Mouse (Mus musculus) intestine, embryonic 14.5 days (tissue): ENCODE measurements around the gene Prkcg. TPM values are rescaled to one million over a fixed set of nuclear protein-coding genes. Genes with fewer than 3 reads are reported as not detected.

Source experiments
- ATAC-seq: fragments of 200-750 bp; cut with Nextera tagmentation; replicated peaks from 2 replicates; pipeline ENCODE4 v1.8.0; 2017; ENCODE audit warnings: low read depth, moderate number of reproducible peaks, moderate TSS enrichment, moderate library complexity; ENCODE audit not compliant: low FRiP score, low TSS enrichment
- DNase-seq: peaks from one replicate; pipeline ENCODE4 v3.0.0-alpha.2; 2018; ENCODE audit warnings: low spot score
- H3K27ac ChIP-seq: fragments of 300-500 bp; sonication (generic); 2 replicates; pipeline ENCODE4 v1.5.1; 2014; ENCODE audit warnings: low read depth, mild to moderate bottlenecking, control low read depth
- H3K27me3 ChIP-seq: fragments of 300-500 bp; sonication (generic); replicated peaks from 2 replicates; pipeline ENCODE4 v1.6.1; 2014; ENCODE audit warnings: low read length, control low read depth; ENCODE audit not compliant: control insufficient read depth, insufficient read depth
- H3K36me3 ChIP-seq: fragments of 300-500 bp; sonication (generic); 2 replicates; pipeline ENCODE4 v1.6.1; 2014; ENCODE audit warnings: low read length, control low read depth; ENCODE audit not compliant: control insufficient read depth, insufficient read depth
- H3K4me1 ChIP-seq: fragments of 300-500 bp; sonication (generic); replicated peaks from 2 replicates; pipeline ENCODE4 v1.6.1; 2014; ENCODE audit warnings: low read length, control low read depth, mixed read lengths; ENCODE audit not compliant: control insufficient read depth, insufficient read depth
- H3K4me2 ChIP-seq: fragments of 300-500 bp; sonication (generic); 2 replicates; pipeline ENCODE4 v1.6.1; 2014; ENCODE audit warnings: low read length
- H3K4me3 ChIP-seq: fragments of 300-500 bp; sonication (generic); 2 replicates; pipeline ENCODE4 v1.5.1; 2014; ENCODE audit warnings: low read depth, low read length, control low read depth, mixed read lengths
- H3K9ac ChIP-seq: fragments of 300-500 bp; sonication (generic); 2 replicates; pipeline ENCODE4 v1.6.1; 2014; ENCODE audit warnings: mild to moderate bottlenecking, low read length
- H3K9me3 ChIP-seq: fragments of 300-500 bp; sonication (generic); 2 replicates; pipeline ENCODE4 v1.6.1; 2016; ENCODE audit warnings: low read length, control low read depth; ENCODE audit not compliant: control insufficient read depth
- WGBS: fragments of 180-500 bp; shearing (Covaris S2); extraction: QIAGEN DNeasy Blood & Tissue Kit; methylation state at CpG from one replicate; pipeline ENCODE4 v1.1.7; 2014; 5-methylcytosine and 5-hydroxymethylcytosine counted together
- polyA plus RNA-seq: library from polyadenylated mRNA; unstranded; fragments of >200 nt; fragmentation: Nextera tagmentation; extraction: Ambion mirVana; gene quantifications from 2 replicates; pipeline ENCODE4 v1.2.1, GENCODE M21; 2014

Prkcg gene
- polyA plus RNA-seq, 1 experiment from 2014 or later, result 0.70 TPM

- Histone ChIP-seq H3K4me1 (peaks cover 18% of the 10 kb centered on the region), H3K27ac (no peak overlapping the region), H3K4me3 (peak overlapping the region; percentile 33), H3K36me3 (peaks cover 25% of the 10 kb centered on the region), H3K4me2 (peak overlapping the region; percentile 59), H3K9me3 (no peaks in the 10 kb centered on the region), H3K27me3 (peaks cover 43% of the 10 kb centered on the region), H3K9ac (no peak overlapping the region)
- DNase-seq (peak; percentile 65), ATAC-seq (peak; percentile 18; the same call in 1 of the 2 replicates)
- 5% methylated on average over 16 of the region's 16 CpGs for WGBS
Observed at GRCm38 (mm10) chr7:3302556-3303275, 13.7 kb downstream of the Prkcg start.

- H3K4me2 ChIP-seq, result peak overlapping the region; percentile 59
- H3K9ac ChIP-seq, result no peak overlapping the region
- no peaks in the 10 kb centered on the region for H3K9me3 ChIP-seq
- ATAC-seq (peak; percentile 57), DNase-seq (peak; percentile 77)
- H3K36me3 ChIP-seq, result peaks cover 19% of the 10 kb centered on the region
- peaks cover 18% of the 10 kb centered on the region for H3K4me1 ChIP-seq
- peaks cover 43% of the 10 kb centered on the region for H3K27me3 ChIP-seq
- H3K4me3 ChIP-seq, result peak overlapping the region; percentile 33
- H3K27ac ChIP-seq, result no peak overlapping the region
- WGBS, result under 1% methylated on average over 26 of the region's 29 CpGs
Observed at GRCm38 (mm10) chr7:3303276-3303781, 14.3 kb downstream of the Prkcg start.

GRCm38 (mm10) chr7:3303789-3304188 is 14.8 kb downstream of the Prkcg start:
- Histone ChIP-seq H3K4me1 (peaks cover 18% of the 10 kb centered on the region), H3K27ac (no peak overlapping the region), H3K9me3 (no peaks in the 10 kb centered on the region), H3K4me3 (peak overlapping the region; percentile 33), H3K36me3 (peaks cover 14% of the 10 kb centered on the region), H3K27me3 (peaks cover 43% of the 10 kb centered on the region), H3K9ac (no peak overlapping the region), H3K4me2 (peak overlapping the region; percentile 59)
- ATAC-seq, result no peak; the same call in 1 of the 2 replicates
- WGBS, result 5% methylated on average over 12 of the region's 12 CpGs
- DNase-seq, result peak; percentile 54

DNA sequence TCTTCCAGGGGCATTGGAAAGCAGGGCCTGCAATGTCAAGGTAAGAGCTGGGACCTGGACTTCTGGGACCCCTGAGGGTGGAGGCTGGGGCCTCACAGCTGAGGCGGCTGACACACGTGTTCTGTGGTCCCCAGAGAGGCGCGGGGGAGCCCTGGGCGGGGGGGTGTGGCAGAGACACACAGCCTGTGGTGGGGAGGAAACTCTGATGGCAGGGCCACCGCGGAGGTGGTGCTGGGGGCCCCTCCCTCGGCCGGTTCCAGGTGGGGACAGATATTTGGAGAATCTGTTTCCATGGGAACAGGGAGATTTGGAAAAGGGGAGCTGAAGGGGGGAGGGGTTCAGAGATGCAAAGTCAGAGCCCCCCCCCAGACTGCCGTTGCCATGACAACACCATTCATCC is 15.3 kb downstream of the Prkcg start:
- no peak overlapping the region for H3K9ac ChIP-seq
- ATAC-seq (no peak), DNase-seq (no peak)
- H3K9me3 ChIP-seq, result no peaks in the 10 kb centered on the region
- H3K4me3 ChIP-seq, result no peak overlapping the region
- peaks cover 18% of the 10 kb centered on the region for H3K4me1 ChIP-seq
- no peak overlapping the region for H3K4me2 ChIP-seq
- H3K36me3 ChIP-seq, result peaks cover 9% of the 10 kb centered on the region; the same call in 1 of the 2 replicates
- no peak overlapping the region for H3K27ac ChIP-seq
- peaks cover 43% of the 10 kb centered on the region for H3K27me3 ChIP-seq
- WGBS, result 5% methylated on average over 10 of the region's 10 CpGs

- H3K36me3 ChIP-seq, result no peaks in the 10 kb centered on the region
- no peak overlapping the region for H3K4me3 ChIP-seq
- no peak overlapping the region for H3K4me2 ChIP-seq
- ATAC-seq (no peak), DNase-seq (no peak)
- peaks cover 5% of the 10 kb centered on the region for H3K9me3 ChIP-seq
- H3K4me1 ChIP-seq, result peaks cover 16% of the 10 kb centered on the region
- 61% methylated on average over 3 of the region's 3 CpGs for WGBS
- peaks cover 38% of the 10 kb centered on the region for H3K27me3 ChIP-seq
- H3K27ac ChIP-seq, result no peak overlapping the region
- H3K9ac ChIP-seq, result no peak overlapping the region
Observed at GRCm38 (mm10) chr7:3306400-3306799, 17.4 kb downstream of the Prkcg start.

GRCm38 (mm10) chr7:3308646-3309045 is 19.7 kb downstream of the Prkcg start:
- no peak for ATAC-seq
- no peak overlapping the region for H3K4me2 ChIP-seq
- peaks cover 24% of the 10 kb centered on the region for H3K27me3 ChIP-seq
- H3K9ac ChIP-seq, result no peak overlapping the region
- H3K36me3 ChIP-seq, result no peaks in the 10 kb centered on the region
- peaks cover 5% of the 10 kb centered on the region for H3K9me3 ChIP-seq
- WGBS, result 39% methylated on average over 4 of the region's 4 CpGs
- H3K27ac ChIP-seq, result no peak overlapping the region
- no peak for DNase-seq
- H3K4me3 ChIP-seq, result no peak overlapping the region
- no peaks in the 10 kb centered on the region for H3K4me1 ChIP-seq

GRCm38 (mm10) chr7:3310233-3310632 is 21.3 kb downstream of the Prkcg start:
- WGBS, result 97% methylated on average over 7 of the region's 7 CpGs
- H3K4me1 ChIP-seq, result no peaks in the 10 kb centered on the region

DNA sequence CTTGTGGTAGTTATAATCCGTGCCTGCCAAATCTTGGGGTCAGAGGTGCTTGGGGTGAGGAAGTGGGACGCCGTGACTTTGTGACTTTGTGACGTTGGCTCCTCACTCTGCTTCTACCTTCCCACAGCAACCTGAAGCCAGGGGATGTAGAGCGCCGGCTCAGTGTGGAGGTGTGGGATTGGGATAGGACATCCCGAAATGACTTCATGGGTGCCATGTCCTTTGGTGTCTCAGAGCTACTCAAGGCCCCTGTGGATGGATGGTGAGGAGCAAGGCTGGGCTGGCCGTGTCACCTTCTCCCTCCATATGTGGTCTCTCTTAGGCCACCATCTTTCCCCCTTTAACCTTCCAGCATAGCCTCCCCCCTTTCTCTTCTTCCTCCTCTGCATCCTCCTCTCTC is 24.6 kb downstream of the Prkcg start:
- no peaks in the 10 kb centered on the region for H3K36me3 ChIP-seq
- DNase-seq (no peak), ATAC-seq (no peak)
- H3K9me3 ChIP-seq, result peaks cover 5% of the 10 kb centered on the region
- no peak overlapping the region for H3K4me2 ChIP-seq
- H3K9ac ChIP-seq, result no peak overlapping the region
- no peaks in the 10 kb centered on the region for H3K4me1 ChIP-seq
- H3K4me3 ChIP-seq, result no peak overlapping the region
- no peak overlapping the region for H3K27ac ChIP-seq
- H3K27me3 ChIP-seq, result no peaks in the 10 kb centered on the region
- 66% methylated on average over 8 of the region's 8 CpGs for WGBS

More at GRCm38 (mm10) chr7:3310233-3310632, 21.3 kb downstream of the Prkcg start:
- Histone ChIP-seq H3K9me3 (peaks cover 5% of the 10 kb centered on the region), H3K4me2 (no peak overlapping the region), H3K9ac (no peak overlapping the region), H3K27ac (no peak overlapping the region), H3K4me3 (no peak overlapping the region), H3K36me3 (no peaks in the 10 kb centered on the region), H3K27me3 (peaks cover 8% of the 10 kb centered on the region)
- ATAC-seq, result no peak
- DNase-seq, result no peak

- Histone ChIP-seq H3K4me3 (no peak overlapping the region), H3K4me1 (no peaks in the 10 kb centered on the region), H3K4me2 (no peak overlapping the region), H3K27ac (no peak overlapping the region), H3K9ac (no peak overlapping the region), H3K9me3 (peaks cover 5% of the 10 kb centered on the region), H3K27me3 (no peaks in the 10 kb centered on the region), H3K36me3 (no peaks in the 10 kb centered on the region)
- no peak for DNase-seq
- ATAC-seq, result no peak
- WGBS, result 61% methylated on average over 5 of the region's 5 CpGs
Observed at GRCm38 (mm10) chr7:3314121-3314520, 25.1 kb downstream of the Prkcg start.
